Mouse (Mus musculus) duodenum, adult 2 months (tissue): ENCODE results near the gene Map9. TPM values are rescaled to one million over a fixed set of nuclear protein-coding genes. Genes with fewer than 3 reads are reported as not detected.

ENCODE experiments used
- polyA plus RNA-seq: library from polyadenylated mRNA; depleted of rRNA; stranded (reverse); fragments of >200 nt; gene quantifications from 2 replicates; pipeline ENCODE4 v1.2.3, GENCODE M21; 2012; ENCODE audit warnings: low replicate concordance; rRNA removed

Map9 gene
- 0.04 TPM in 1 of 2 replicates, not detected in the other for polyA plus RNA-seq

GRCm38 (mm10) chr3:82357797-82358524, at the start of gene Map9:
TSS of gene Map9 (plus strand) at chr3:82358044.

Other genes with a start within 250 kb of the Map9 start
- 1.2 and 4.4 TPM in 2 replicates for gene Gucy1a1, start 212.3 kb upstream of the Map9 start, polyA plus RNA-seq
- gene Npy2r, start 190.0 kb downstream of the Map9 start, polyA plus RNA-seq = 0.14 and 0.23 TPM in 2 replicates